Mouse (Mus musculus) fat pad, adult 2 months (tissue): Measurements from ENCODE around the gene Pip5kl1.

Experiments used
- DNase-seq: peaks from one replicate; pipeline ENCODE4 v3.0.0-alpha.2; 2011; ENCODE audit warnings: low read depth, low spot score; ENCODE audit errors: extremely low read depth

Pip5kl1 gene

GRCm38 (mm10) chr2:32547964-32548739 is 26.4 kb upstream of the Pip5kl1 start:
- no peak for DNase-seq

DNA sequence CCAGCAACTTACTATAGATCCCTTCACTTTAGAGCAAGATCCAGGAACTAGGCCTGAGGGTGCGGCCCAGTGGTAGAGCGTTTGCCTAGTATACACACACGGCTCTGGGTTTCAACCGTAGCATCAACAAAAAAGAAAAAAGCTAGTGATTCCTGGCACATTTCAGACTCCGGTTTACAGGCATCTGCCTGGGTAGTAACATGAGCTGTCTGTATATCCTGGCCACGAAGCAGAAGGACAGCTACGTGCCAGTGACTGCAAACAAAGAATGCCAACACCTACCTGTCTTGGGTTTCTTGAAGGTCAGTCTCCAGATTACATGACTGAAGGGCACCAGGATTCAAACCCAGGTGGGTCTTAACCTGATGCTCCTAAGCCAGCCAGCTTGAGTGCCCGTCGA is 25.4 kb upstream of the Pip5kl1 start:
- no peak for DNase-seq

GRCm38 (mm10) chr2:32549764-32550163 is 24.8 kb upstream of the Pip5kl1 start:
- no peak for DNase-seq

DNA sequence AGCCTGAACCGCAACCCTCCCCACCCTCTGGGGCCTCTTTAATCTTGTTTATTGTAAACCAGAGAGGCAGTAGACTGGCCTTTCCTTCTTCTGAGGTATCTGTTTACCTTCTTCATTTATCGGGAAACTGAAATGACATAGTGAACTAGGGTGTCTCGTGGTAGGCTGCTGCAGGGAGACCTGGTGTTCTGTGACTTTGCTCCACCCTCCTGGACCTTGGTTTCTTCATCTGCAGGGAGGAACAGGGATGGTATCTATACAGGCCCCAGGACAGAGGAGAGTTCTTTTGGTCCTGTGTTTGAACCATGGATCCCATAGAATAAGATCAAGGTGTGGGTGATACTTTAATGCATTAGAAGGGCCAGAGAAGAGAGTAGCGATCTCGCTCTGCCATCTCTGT is 23.4 kb upstream of the Pip5kl1 start:
- DNase-seq, result no peak

DNA sequence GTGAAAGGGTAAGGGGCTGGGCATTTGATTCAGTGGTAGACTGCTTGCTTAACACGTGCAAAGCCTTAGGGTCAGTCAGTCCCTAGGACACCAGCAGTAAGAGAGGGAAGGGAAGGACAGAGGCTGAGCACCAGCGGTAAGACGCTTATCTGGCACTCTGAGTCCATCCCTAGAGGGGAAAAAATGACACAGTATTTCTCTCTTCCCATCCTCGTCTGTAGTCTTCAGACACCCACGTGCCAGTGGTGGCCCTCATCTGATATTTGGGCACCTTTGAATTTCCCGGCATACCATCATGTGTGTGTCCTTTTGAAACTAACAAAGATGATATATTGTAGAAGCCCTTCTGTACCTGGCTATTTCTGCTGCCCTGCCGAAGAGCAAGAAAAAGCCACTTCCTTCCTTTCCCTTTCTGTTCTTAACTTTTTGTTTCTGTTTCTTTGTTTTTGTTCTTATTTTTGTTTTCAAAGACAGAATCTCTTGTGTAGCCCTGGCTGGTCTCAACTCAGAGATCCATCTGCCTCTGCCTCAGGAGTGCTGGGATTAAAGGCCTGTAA is 20.9 kb upstream of the Pip5kl1 start:
- DNase-seq, result no peak

DNA sequence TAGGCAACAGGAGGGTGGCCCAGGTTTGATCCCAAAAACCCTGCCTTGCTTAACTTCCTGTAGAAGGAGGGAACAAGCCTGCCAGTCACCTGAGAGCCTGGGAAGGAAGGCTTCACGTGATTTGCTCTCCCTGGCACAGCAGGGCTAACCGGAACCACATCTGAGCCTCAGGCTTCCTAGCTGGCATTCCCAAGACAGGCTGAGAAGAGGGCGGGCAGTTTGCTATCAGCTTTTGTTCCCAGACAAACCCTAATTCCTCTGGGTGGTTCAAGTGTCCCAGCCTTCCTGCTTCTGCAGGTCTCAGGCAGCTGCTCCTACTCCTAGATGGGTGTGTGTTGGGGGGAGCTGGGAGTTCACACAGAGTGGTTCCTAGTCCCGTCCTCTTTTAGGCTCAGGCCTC is 19.1 kb upstream of the Pip5kl1 start:
- peak; percentile 86 for DNase-seq

GRCm38 (mm10) chr2:32556019-32556418 is 18.6 kb upstream of the Pip5kl1 start:
- no peak for DNase-seq

DNA sequence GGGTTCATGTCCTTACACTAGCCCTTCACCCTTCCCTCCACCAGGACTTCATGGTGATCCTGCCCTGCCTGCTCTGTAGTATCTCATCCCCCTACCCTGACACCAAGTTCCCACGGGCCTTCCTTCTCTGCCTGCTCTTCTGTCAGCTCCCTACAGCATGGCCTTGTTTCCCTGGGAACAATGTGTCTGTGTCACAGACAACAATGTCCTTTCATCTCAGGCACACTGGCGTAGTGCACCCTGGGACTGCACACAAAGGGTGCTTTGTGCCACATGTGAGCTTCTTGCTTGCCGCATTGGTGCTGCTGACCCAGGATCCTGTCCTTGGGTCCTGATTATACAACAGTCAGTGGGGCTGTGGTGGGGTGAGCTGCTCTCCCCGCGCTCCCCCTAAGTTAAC is 15.0 kb upstream of the Pip5kl1 start:
- no peak for DNase-seq

DNA sequence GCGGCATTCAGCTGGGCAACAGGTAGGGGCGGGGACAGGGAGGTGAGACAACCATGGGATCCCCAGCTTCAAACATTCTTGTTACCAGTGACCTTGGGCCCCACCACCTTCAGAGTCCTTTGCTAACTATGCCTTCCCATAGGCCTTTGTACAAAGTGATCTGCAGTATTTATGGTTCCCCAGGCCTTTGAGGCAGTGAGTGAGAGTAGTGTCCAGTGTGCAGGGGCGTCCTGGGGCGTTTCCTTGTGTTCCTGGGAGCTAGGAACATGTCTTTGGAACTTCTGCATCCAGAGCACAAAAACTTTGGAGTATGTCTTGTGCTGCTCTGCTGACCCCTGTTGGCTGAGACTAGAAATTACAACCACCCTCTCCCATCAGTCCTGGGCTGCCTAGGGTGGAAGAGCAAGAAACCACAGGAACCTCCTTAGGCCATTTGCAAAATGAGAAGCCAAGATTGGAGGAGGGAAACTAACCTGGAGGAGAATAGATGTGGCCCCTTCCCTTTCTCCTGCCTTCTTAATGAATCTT is 8.0 kb upstream of the Pip5kl1 start:
- DNase-seq, result no peak

GRCm38 (mm10) chr2:32568149-32568548 is 6.4 kb upstream of the Pip5kl1 start:
- no peak for DNase-seq

DNA sequence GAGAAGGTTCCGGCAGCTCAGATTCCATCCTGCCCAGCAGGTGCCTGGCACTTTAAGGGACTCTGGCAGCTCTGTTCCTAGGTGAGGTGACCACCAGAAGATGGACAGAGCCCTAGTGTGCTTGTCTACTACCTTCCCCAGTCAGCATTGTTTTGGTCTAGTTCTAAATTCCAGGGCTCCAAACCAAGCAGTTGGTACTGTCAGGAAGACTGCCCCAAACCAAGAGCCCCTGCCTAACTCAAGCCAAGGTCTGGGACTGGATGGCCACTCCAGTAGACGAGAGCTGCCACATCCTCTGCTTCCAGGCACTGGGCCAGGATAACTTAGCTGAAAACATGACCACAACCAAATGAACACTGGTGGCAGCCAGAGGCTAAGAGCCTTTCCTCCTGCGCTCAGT is 5.7 kb upstream of the Pip5kl1 start:
- DNase-seq, result no peak

- DNase-seq, result peak; percentile 43
Measured at GRCm38 (mm10) chr2:32570698-32571494, 3.7 kb upstream of the Pip5kl1 start, which contains the start of gene Dpm2. Gene Dpm2, plus strand, starts transcription at chr2:32570858.

DNA sequence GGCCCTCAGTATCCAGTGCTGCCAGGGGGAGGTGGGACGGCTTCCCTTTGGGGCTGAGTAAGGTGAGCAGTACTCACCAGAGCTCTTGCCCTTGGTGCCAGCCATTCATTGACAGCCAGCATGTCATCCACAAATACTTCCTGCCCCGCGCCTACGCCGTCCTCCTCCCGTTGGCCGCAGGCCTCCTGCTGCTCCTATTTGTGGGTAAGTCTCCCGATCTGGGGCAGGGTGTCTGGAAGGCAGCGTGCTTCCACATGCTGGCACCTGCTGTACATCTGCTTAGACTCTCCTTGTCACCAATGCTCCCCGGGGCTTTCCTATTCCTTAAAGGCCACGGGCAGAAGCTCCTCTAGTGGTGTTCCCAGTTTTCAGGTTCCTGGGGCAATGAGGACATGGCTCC is 2.4 kb upstream of the Pip5kl1 start:
- DNase-seq, result no peak

GRCm38 (mm10) chr2:32574901-32575585 is 446 bp downstream of the Pip5kl1 start:
- DNase-seq, result no peak

GRCm38 (mm10) chr2:32575586-32576160 is 1.1 kb downstream of the Pip5kl1 start, which contains the start of gene 9430097D07Rik:
Gene 9430097D07Rik, minus strand, starts transcription at chr2:32575684.
- DNase-seq, result no peak

GRCm38 (mm10) chr2:32576532-32576931 is 1.9 kb downstream of the Pip5kl1 start:
- no peak for DNase-seq

- no peak for DNase-seq
Measured at GRCm38 (mm10) chr2:32578146-32579046, 3.8 kb downstream of the Pip5kl1 start.

DNA sequence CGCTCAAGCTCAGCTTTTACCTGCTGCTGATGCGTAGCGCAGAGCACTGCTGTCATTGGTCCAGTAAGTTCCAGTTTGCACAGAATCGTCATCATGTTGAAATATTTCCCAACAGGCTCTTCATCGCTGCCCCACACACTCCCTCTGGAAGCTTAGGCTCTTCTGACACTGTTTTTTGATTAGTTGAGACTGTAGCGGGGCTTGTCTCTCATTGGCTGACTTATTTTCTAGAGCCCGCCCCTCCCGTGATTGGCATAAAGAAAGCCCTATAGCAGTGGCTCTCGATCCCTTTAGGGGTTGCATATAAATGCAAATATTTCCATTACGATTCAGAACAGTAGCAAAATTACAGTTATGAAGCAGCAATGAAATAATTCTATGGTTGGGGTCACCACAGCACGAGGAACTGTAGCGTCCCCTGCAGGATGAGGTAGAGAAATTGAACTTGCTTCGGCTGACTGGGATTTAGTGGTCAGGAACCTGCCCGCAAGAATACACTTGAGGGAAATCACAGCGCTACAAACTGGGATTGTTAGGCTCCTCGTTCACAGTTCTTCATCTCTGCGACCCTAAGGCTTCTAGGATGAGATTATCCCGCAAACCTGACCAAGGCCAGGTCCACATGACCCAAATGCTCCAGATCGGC is 7.0 kb downstream of the Pip5kl1 start:
- no peak for DNase-seq
